Mouse (Mus musculus): ENCODE measurements at regions not wholly inside any gene's neighbourhood (a gene's known extent, or its start where the extent isn't known, plus 50 kb on each side); places are given as distances from the start of the nearest gene placed in this dataset.

DNA sequence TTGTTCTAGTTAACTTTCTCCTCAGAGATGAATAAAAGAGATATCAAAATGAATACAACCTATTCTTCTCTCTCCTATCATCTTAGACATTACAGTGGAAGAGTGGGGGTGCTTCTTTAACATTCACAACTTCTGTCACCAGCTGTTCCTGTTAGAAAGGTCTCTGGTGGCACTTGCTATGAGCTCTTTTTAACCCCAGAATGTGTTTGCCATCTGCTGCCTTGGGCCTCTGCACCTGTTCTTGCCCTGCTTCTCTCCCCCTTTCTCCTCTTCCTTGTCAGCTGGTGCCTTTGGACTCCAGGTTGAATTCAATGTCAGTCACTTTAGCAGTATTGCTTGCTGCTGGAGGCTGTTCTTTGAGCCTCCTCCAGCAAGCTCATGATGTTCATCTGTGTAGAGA lies 1005.5 kb downstream of the Cdh11 start:
- H3K27me3 ChIP-seq (ENCODE audit: insufficient read depth, low read length), result no peaks in the 10 kb centered on the region
- H3K36me3 ChIP-seq (ENCODE audit: insufficient read depth, low read length), result no peaks in the 10 kb centered on the region
- no peak overlapping the region for H3K27ac ChIP-seq
- H3K9ac ChIP-seq (ENCODE audit: low read depth, low read length), result no peak overlapping the region
- ATAC-seq (replicated peaks; ENCODE audit: low FRiP score, low read depth), result no peak
- H3K4me1 ChIP-seq (replicated peaks; ENCODE audit: insufficient read depth, low read length), result no peaks in the 10 kb centered on the region
- TF ChIP-seq CTCF (IDR thresholded peaks at IDR 0.05; ENCODE audit: low read depth), result no peak
- H3K4me3 ChIP-seq (replicated peaks; ENCODE audit: low read depth, low read length), result no peak overlapping the region
- no peak overlapping the region for H3K4me2 ChIP-seq (ENCODE audit: low read length)
- H3K9me3 ChIP-seq (replicated peaks; ENCODE audit: low read length), result no peaks in the 10 kb centered on the region
- no peak for DNase-seq (ENCODE audit: low spot score)

DNA sequence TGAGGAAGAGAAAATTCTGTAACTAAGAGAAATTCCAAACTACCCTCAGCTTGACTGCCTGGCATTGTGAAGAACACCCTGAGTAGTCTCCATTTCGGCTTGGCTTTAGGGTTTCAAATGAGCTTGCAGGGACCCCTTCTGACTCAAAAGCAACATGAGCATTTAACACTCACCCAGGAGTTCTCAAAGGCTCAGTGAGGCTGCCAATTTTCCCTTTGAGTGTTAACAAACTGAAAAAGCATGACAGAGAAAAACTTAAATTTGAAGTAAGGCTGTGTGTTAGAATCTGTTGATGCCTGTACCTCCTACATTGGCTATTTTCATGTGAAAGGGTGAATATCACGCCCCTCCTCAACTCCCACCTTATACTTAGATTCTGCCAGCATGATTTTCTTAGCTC lies 1017.9 kb downstream of the Cdh11 start:
- H3K27me3 ChIP-seq (ENCODE audit: insufficient read depth, low read length), result no peaks in the 10 kb centered on the region
- TF ChIP-seq CTCF (IDR thresholded peaks at IDR 0.05; ENCODE audit: low read depth), result no peak
- ATAC-seq (replicated peaks; ENCODE audit: low FRiP score, low read depth), result no peak
- no peaks in the 10 kb centered on the region for H3K9me3 ChIP-seq (replicated peaks; ENCODE audit: low read length)
- H3K4me2 ChIP-seq (ENCODE audit: low read length), result no peak overlapping the region
- no peak overlapping the region for H3K27ac ChIP-seq
- 42% methylated on average over 2 of the region's 2 CpGs for WGBS
- no peak for DNase-seq (ENCODE audit: low spot score)
- no peak overlapping the region for H3K9ac ChIP-seq (ENCODE audit: low read depth, low read length)
- H3K4me1 ChIP-seq (replicated peaks; ENCODE audit: insufficient read depth, low read length), result no peaks in the 10 kb centered on the region
- H3K4me3 ChIP-seq (replicated peaks; ENCODE audit: low read depth, low read length), result no peak overlapping the region
- no peaks in the 10 kb centered on the region for H3K36me3 ChIP-seq (ENCODE audit: insufficient read depth, low read length)
